Mouse (Mus musculus): ENCODE results near the gene Gabrq. TPM values are rescaled to one million over a fixed set of nuclear protein-coding genes. Genes with fewer than 3 reads are reported as not detected.

Gene Gabrq
- polyA plus RNA-seq (2021; fragmentation: Nextera tagmentation): 0.20 and 0.30 TPM in 2 replicates
- long read RNA-seq, experiment 1: 0 reads
- long read RNA-seq, experiment 2, full-length matches to known transcripts: 3 of 5 reads
- long read RNA-seq, experiment 2, partial matches to known transcripts: 0 of 5 reads
- long read RNA-seq, experiment 2, other reads (novel, unspliced or antisense): 2 of 5 reads

GRCm38 (mm10) chrX:72824776-72825588, at the start of gene Gabrq:
Gene Gabrq, plus strand, starts transcription at chrX:72825178.

Other genes starting within 250 kb of the Gabrq start
- 14.0 and 15.7 TPM in 2 replicates for gene Gabra3, start 168.3 kb upstream of the Gabrq start, polyA plus RNA-seq (2021; fragmentation: Nextera tagmentation)
- gene Cetn2, start 93.2 kb downstream of the Gabrq start, polyA plus RNA-seq (2021; fragmentation: Nextera tagmentation): 77.6 and 110 TPM in 2 replicates
- 17.8 and 18.6 TPM in 2 replicates for gene Nsdhl, start 93.4 kb downstream of the Gabrq start, polyA plus RNA-seq (2021; fragmentation: Nextera tagmentation)
- gene Zfp185, start 162.2 kb downstream of the Gabrq start, polyA plus RNA-seq (2021; fragmentation: Nextera tagmentation): 1.1 and 4.6 TPM in 2 replicates
- not detected in 2 replicates for gene Pnma5, start 211.9 kb downstream of the Gabrq start, polyA plus RNA-seq (2021; fragmentation: Nextera tagmentation)
- gene Pnma3, start 239.6 kb downstream of the Gabrq start, polyA plus RNA-seq (2021; fragmentation: Nextera tagmentation): 0.68 and 1.0 TPM in 2 replicates